Mouse (Mus musculus) thymus, postnatal 10 days (tissue): ENCODE data around the gene Zfyve28.

Source experiments
- DNase-seq, 2 experiments: peaks; one replicate each; pipeline ENCODE4 v3.0.0; 2021; ENCODE audit warnings: low spot score in 2 of 2

The Zfyve28 gene

DNA sequence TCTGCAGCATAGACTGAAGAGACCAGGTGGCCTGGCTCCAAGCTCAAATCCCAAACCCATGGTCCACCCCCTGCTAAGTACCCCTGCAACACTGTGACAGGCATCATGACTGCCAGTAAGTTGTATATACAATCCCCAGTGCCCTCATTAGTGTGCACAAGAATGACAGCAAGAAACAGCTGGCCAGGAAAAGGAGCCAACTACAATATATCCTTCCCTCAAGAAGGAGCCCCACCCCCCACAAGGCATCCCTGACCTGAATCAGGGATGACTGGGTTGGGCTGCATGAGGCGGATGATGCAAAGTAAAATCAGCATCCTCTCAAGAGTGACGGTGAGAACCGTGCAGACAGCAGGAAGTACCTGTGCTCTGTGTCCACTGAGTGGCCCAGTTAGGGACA is 38.2 kb downstream of the Zfyve28 start:
- DNase-seq: no peak

DNA sequence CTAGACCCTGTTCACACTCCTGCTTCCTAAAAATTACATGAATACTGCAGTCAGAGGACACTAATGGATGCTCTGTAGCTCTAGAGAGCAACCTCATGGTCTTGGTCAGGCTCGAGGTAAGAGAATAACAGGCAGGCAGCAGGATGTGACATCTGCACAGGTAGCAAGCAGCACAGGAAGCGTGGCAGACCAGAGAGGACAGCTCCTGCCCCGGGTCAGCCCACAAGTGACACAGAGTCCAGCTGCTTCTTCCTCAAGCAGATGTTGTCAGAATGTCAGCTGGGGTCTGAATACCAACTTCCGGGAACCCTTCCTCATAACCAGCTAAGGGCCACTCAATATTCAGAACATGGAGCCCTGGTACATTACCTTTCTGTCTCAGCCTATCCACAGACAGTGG is 39.1 kb downstream of the Zfyve28 start:
- no peak for DNase-seq

DNA sequence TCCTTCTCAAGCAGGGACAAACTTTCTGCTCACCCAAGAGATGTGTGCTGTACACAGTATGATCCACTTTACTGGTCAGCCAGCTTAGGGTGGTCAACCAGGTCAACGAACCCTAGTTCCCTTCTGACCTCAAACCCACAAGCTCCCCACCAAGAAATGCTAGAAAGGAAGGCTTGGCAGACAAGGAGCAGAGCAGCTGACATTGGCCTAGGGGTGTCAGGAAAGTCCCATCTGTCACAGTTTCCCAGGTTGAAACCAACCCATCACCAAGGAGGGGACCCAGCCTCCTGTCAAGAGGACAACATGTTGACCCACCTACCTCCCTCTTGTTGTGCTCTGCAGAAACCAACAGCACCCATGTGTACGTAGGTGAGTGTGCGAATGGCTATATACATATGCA is 41.8 kb downstream of the Zfyve28 start:
- no peak for DNase-seq

DNA sequence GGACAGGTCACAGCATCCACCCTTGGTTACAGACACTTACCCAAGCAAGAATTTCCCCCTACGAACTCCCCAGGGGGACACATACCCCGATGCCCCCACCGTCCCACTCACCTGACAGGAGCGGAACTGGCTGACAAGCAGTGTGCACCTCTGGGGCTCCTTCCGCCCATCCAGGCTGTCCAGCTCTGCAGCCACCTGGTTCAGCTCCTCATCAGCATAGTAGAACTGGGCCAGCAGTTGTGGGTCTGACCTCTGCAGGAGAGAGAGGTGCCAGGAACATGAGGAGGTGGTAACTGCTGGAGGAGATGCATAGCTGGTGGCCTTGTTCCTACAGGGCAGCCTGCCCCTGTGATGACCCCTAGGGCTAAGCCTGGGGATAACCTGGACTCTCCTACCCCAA is 45.2 kb downstream of the Zfyve28 start:
- no peak for DNase-seq

GRCm38 (mm10) chr5:34242224-34242963 is 45.9 kb downstream of the Zfyve28 start:
- no peak for DNase-seq

- no peak for DNase-seq
Measured at GRCm38 (mm10) chr5:34238444-34238843, 49.8 kb downstream of the Zfyve28 start.

- peak; percentile 72 to 91 for DNase-seq
Measured at GRCm38 (mm10) chr5:34235898-34236420, 52.3 kb downstream of the Zfyve28 start.

DNA sequence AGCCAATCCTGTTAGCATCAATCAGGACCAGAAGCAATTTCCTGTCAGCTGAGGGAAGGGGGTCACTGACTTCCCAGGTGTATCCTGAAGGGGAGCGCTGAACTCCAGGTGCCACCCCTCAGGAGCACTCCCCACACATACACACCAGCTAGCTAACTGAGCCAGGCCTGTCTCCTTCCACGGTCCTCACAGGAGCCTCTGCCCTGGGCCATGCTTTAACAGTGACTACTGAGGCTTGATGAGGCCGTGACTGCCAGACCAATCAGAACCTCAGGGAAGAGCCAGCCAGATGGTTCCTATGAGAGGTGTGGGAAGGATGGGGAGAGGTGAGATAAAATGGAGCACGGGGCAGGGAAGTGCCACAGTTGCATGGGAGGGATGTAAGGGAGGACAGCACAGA is 53.2 kb downstream of the Zfyve28 start:
- DNase-seq: no peak

- DNase-seq: no peak
Measured at GRCm38 (mm10) chr5:34233221-34233515, 55.1 kb downstream of the Zfyve28 start.

GRCm38 (mm10) chr5:34232481-34233220 is 55.6 kb downstream of the Zfyve28 start:
- peak; percentile 62 to 66 for DNase-seq

GRCm38 (mm10) chr5:34231901-34232300 is 56.3 kb downstream of the Zfyve28 start:
- peak in 1 of 2 experiments; percentile 51 for DNase-seq

DNA sequence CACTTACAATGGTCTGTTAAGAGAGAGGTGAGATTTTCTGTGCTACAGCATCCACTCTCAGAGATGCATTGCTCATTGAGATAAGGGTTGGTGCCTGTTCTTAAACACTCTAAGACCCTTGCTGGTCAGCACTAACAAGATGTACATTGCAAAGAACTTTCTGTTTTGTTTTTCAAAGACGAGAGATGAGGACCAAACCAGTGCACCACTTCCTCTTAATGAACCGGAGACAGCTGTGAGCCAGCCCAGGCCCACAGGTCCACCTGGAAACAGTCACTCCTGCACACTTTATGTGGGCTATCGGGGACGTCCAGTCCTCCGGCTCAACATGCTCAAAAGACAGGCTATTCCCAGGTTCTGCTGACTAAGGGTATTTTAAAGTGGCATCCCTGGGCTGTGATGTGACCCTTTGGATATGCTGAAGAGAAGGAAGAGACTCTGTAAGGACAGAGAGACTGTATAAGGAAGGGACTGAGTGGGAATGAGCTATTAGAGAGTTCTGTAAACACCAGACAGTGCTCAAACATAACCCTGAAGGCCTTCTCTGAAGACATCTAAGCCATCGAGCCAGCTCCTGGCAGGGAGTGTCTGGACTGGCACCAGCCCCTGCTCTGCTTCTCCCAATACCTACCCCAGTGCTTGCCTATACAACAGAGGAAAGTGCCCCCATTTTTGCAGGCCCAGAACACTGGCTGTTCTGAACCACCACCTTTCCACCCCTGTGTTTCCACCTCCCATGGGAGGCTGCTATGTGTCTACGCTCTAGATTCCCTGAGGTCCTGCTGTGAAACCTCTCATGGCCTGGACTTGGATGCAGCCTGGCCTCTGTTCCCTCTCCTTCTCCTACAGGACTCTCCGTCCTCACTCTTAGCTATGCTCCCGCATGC is 57.4 kb downstream of the Zfyve28 start:
- no peak for DNase-seq

- DNase-seq: no peak
Measured at GRCm38 (mm10) chr5:34229503-34229902, 58.7 kb downstream of the Zfyve28 start.

DNA sequence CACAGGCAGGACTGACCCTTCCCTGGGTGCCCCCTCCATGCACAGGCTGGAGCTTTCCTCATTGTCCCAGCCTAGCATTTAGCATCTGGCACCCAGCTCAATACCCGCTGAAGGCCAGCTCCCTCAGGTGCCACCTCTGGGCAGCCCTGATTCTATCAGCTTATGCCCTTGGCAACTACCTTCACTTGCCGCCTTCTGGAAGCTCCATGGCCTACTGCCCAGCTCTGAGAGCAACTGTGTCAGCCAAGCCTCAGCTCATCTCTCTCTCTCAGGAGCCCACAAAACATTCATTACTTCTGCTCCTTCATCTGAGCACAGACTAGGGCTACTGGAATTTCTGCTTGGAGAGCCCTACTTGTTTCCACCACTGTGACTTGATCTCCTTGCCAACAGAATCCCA is 62.7 kb downstream of the Zfyve28 start:
- DNase-seq: no peak

GRCm38 (mm10) chr5:34224515-34224914 is 63.7 kb downstream of the Zfyve28 start:
- DNase-seq: no peak

DNA sequence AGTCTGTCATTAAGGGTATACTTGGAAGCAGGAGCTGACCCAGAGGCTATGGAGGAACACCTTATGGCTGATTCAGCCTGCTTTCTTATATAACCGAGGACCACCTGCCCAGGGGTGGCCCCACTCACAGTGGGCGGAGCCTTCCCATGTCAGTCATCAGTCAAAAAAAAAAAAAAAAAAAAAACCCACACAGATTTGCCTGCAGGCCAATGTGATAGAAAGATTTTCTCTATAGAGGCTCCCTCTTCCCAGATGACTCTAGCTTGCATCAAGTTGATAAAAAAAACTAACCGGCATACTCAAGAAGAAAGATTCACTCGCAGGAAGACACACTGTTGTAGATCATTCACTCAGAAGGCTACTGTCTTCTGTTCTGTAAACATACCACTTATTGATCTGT is 68.2 kb downstream of the Zfyve28 start:
- DNase-seq: no peak

DNA sequence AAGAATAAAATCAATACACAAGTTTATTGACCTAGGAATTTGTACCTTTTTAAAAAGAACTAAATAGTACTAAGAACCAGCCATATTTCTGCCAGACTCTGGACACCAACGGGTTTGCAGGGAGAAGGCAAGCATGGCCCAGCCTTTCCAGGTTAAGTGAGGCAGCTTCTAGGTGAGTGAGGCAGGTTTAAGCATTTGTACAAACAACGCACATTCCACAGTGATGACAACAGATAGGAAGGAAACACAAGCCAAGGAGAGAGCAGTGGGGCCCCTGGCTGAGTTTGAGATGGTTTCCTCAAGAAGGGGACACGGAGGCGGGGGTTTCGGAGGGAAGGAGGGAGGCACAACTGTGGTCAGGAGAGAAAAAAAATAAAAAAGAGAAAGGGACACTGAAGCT is 69.6 kb downstream of the Zfyve28 start:
- DNase-seq: no peak

GRCm38 (mm10) chr5:34217756-34218155 is 70.5 kb downstream of the Zfyve28 start:
- DNase-seq: no peak

GRCm38 (mm10) chr5:34216025-34216424 is 72.2 kb downstream of the Zfyve28 start:
- no peak for DNase-seq

GRCm38 (mm10) chr5:34213659-34214058 is 74.6 kb downstream of the Zfyve28 start:
- DNase-seq: no peak

GRCm38 (mm10) chr5:34210279-34210678 is 78.0 kb downstream of the Zfyve28 start:
- peak; percentile 77 to 92 for DNase-seq

DNA sequence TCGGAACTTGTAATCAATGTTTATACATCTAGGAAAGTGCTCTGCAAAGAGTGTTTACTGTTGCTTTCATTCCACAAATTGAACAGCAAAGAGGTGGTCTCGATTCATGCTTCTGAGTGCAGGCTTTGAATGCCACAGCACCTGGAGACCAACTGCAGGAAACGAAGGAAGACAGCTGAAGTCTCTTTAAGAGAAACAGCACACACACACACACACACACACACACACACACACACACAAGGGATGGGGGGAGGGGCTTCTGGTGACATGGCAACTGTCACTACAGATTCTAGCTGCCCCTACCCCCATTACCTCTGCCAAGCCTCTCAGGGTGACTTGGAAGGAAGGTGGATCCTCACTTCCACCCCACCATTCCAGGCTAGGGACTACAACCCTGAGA is 80.7 kb downstream of the Zfyve28 start:
- peak; percentile 74 to 75 for DNase-seq
